Mouse (Mus musculus) limb, embryonic 10.5 days (tissue): ENCODE results near the gene Gjb2. TPM values are rescaled to one million over a fixed set of nuclear protein-coding genes. Genes with fewer than 3 reads are reported as not detected.

Source experiments
- DNase-seq: peaks from one replicate; pipeline ENCODE4 v3.0.0-alpha.2; 2017; ENCODE audit warnings: low spot score
- H3K27ac ChIP-seq: fragments of 300-500 bp; sonication (generic); 2 replicates; pipeline ENCODE4 v1.5.1; 2016; ENCODE audit warnings: mild to moderate bottlenecking
- H3K27me3 ChIP-seq: fragments of 300-500 bp; sonication (generic); 2 replicates; pipeline ENCODE4 v1.6.1; 2016; ENCODE audit warnings: low read depth, mild to moderate bottlenecking; ENCODE audit not compliant: poor library complexity, severe bottlenecking
- H3K36me3 ChIP-seq: fragments of 300-500 bp; sonication (generic); 2 replicates; pipeline ENCODE4 v1.6.1; 2016; ENCODE audit warnings: mild to moderate bottlenecking, moderate library complexity
- H3K4me1 ChIP-seq: fragments of 300-500 bp; sonication (generic); 2 replicates; pipeline ENCODE4 v1.6.1; 2016
- H3K4me3 ChIP-seq: fragments of 300-500 bp; sonication (generic); 2 replicates; pipeline ENCODE4 v1.5.1; 2016; ENCODE audit warnings: mild to moderate bottlenecking, moderate library complexity
- H3K9me3 ChIP-seq: fragments of 300-500 bp; sonication (generic); replicated peaks from 2 replicates; pipeline ENCODE4 v1.6.1; 2016; ENCODE audit warnings: mild to moderate bottlenecking
- WGBS: fragments of 180-500 bp; shearing (Covaris S2); methylation state at CpG from one replicate; pipeline ENCODE4 v1.1.7; 2016; 5-methylcytosine and 5-hydroxymethylcytosine counted together
- polyA plus RNA-seq: library from polyadenylated mRNA; unstranded; fragments of >200 nt; fragmentation: Nextera tagmentation; extraction: Ambion mirVana; gene quantifications from 2 replicates; pipeline ENCODE4 v1.2.1, GENCODE M21; 2016

Gene Gjb2
- 11.9 and 35.0 TPM in 2 replicates for polyA plus RNA-seq

DNA sequence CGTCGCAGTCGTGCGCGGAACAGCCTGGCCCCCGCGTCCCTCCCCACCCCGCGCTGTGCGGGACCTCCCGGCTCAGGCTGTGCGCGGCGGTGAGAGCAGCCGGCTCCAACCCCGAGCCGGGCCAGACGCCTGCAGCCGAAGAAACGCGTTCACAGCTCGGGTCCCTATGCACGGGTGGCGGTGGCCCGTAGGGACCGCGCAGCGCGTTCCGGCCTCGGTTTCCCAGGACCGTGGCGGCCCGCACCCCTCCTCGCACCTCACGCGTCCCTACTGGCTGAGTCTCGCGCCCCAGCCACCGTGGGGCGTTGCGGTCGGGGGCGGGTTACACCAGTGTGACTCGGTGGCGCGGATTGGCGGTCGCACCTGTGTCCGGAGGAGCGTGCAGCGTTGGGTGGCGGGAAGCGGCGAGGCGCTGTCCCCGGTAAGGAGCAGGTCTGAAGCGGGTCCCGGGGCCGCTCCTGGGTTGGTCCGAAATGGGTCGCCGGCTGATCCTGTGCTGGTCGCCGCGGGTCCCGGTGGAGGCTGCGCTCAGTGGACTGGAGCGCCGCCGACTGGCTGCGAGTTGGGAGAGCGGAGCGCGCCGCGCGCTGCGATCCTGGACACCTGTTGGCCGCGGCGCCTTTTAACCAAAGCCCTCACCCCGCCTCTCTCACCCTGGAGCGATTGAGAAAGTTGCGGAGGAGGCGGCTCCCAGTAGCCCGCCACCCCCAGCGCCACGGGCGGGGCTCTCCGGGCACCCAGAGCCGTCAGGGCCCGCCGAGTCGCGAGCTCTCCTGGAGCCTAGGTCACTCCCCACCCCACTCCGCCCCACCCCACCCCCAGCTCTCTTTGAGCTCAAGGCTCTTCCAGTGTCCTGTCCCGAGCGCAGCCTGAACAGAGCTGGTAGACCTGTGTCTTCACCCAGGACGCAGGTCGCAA, at the start of gene Gjb2:
Gjb2 (minus strand) TSS at position 597 of the 918 bp plus-strand sequence.
- peak; percentile 73 for DNase-seq
- Histone ChIP-seq H3K27ac (peak within 1 kb of the TSS; percentile 72), H3K27me3 (peaks cover 82% of the 10 kb centered on the region), H3K9me3 (no peaks in the 10 kb centered on the region), H3K4me1 (peaks cover 23% of the 10 kb centered on the region), H3K36me3 (no peaks in the 10 kb centered on the region), H3K4me3 (peak within 1 kb of the TSS; percentile 71)
- under 1% methylated on average over 101 of the region's 101 CpGs for WGBS

GRCm38 (mm10) chr14:57145741-57146140, 41.2 kb upstream of the Gjb2 start:
- no peak overlapping the region for H3K4me3 ChIP-seq
- H3K9me3 ChIP-seq = no peaks in the 10 kb centered on the region
- H3K4me1 ChIP-seq = no peaks in the 10 kb centered on the region; the same call in 1 of the 2 replicates
- H3K27me3 ChIP-seq = no peaks in the 10 kb centered on the region
- DNase-seq = no peak
- no peaks in the 10 kb centered on the region for H3K36me3 ChIP-seq
- 35% methylated on average over 4 of the region's 4 CpGs for WGBS
- no peak overlapping the region for H3K27ac ChIP-seq

GRCm38 (mm10) chr14:57135265-57135664, 30.8 kb upstream of the Gjb2 start:
- no peaks in the 10 kb centered on the region for H3K9me3 ChIP-seq
- DNase-seq = no peak
- H3K36me3 ChIP-seq = no peaks in the 10 kb centered on the region
- no peak overlapping the region for H3K4me3 ChIP-seq
- WGBS = 73% methylated on average over 8 of the region's 8 CpGs
- H3K27ac ChIP-seq = no peak overlapping the region
- H3K4me1 ChIP-seq = peaks cover 18% of the 10 kb centered on the region
- peaks cover 76% of the 10 kb centered on the region for H3K27me3 ChIP-seq

- WGBS = 3% methylated on average over 33 of the region's 33 CpGs
- H3K9me3 ChIP-seq = no peaks in the 10 kb centered on the region
- no peaks in the 10 kb centered on the region for H3K36me3 ChIP-seq
- H3K27ac ChIP-seq = 0 out of 2 replicates have a peak within 1 kb of the TSS, but pooled peaks have one; percentile 20
- DNase-seq = peak; percentile 46
- H3K4me1 ChIP-seq = peaks cover 30% of the 10 kb centered on the region
- peak within 1 kb of the TSS; percentile 51 for H3K4me3 ChIP-seq
- peaks cover 72% of the 10 kb centered on the region for H3K27me3 ChIP-seq
Measured at GRCm38 (mm10) chr14:57133161-57133661, 28.7 kb upstream of the Gjb2 start, which contains the start of gene Gjb6. Gjb6 (minus strand) TSS chr14:57133611.

- Histone ChIP-seq H3K36me3 (no peaks in the 10 kb centered on the region), H3K4me1 (peaks cover 18% of the 10 kb centered on the region), H3K27ac (no peak overlapping the region), H3K4me3 (no peak overlapping the region), H3K9me3 (no peaks in the 10 kb centered on the region), H3K27me3 (peaks cover 19% of the 10 kb centered on the region)
- no peak for DNase-seq
- whole genome bisulfite sequencing = 71% methylated on average over 4 of the region's 4 CpGs
Measured at GRCm38 (mm10) chr14:57127383-57127782, 22.9 kb upstream of the Gjb2 start.

- Histone ChIP-seq H3K4me1 (peaks cover 8% of the 10 kb centered on the region; the same call in 1 of the 2 replicates), H3K27me3 (no peaks in the 10 kb centered on the region), H3K4me3 (no peak overlapping the region), H3K27ac (no peak overlapping the region), H3K9me3 (no peaks in the 10 kb centered on the region), H3K36me3 (no peaks in the 10 kb centered on the region)
- no peak for DNase-seq
- 83% methylated on average over 7 of the region's 7 CpGs for WGBS
Measured at GRCm38 (mm10) chr14:57122295-57122694, 17.8 kb upstream of the Gjb2 start.

DNA sequence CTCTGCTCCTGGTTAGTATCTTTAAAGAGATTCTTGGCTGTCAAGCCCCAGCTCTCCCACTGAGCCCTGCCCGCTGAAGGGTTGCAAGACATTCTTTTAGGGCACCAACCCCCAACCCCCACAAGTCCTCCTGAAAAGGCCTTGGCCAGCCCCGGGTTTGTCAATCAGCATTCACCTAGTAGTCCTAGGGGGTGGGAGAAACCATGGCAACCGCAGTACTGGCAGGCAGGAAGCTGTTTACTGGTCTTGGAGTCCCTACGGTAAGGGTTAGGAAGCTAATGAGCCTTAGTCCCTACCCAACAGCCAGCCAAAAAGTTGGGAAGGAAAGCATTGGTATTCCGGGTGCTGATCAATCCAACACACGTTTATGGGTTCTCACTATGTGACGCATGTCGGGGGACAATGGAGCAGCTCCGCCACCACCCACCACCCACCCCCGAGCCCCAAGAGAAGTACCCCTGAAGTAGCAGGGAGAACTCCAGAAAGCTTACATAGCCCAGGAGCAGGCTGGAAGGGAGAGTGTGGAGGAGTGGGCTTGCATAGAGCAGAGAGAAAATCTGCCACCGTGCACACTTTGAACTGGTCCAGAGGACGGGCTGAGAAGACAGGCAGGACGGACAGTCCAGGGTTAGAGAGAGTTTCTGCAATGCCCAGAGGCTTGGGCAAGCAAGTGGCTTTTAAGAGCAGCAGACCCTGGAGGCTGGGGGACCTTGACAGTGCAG, 11.5 kb upstream of the Gjb2 start, which contains the start of gene Gm4491:
Gm4491 (minus strand) TSS at position 61 of the 722 bp plus-strand sequence.
- Histone ChIP-seq H3K27me3 (peaks cover 3% of the 10 kb centered on the region; the same call in 1 of the 2 replicates), H3K9me3 (no peaks in the 10 kb centered on the region), H3K27ac (peak within 1 kb of the TSS; percentile 82), H3K4me3 (peak within 1 kb of the TSS; percentile 31), H3K36me3 (no peaks in the 10 kb centered on the region), H3K4me1 (peaks cover 25% of the 10 kb centered on the region)
- 23% methylated on average over 13 of the region's 13 CpGs for WGBS
- DNase-seq = peak; percentile 66

GRCm38 (mm10) chr14:57109194-57109593, 4.7 kb upstream of the Gjb2 start:
- peaks cover 56% of the 10 kb centered on the region for H3K27me3 ChIP-seq
- WGBS = 12% methylated on average over 4 of the region's 4 CpGs

DNA sequence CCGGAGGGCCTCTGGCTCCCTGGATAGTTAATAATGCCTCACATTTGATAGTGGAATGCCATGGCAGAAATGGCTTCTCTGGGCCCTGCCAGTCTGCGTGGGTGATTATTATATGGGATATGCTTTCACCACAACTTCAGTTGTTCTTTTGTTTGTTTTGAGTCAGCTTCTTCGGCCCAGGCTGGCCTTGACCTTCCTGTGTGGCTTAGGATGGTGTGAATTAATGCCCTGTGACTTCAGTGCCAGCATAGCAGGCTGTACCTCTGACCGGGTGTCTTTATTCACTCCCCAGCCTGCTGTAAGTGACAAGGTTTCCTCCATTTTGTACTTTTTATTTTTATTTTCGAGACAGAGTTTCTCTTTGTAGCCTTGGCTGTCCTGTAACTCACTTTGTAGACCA, 3.4 kb upstream of the Gjb2 start:
- H3K27me3 ChIP-seq = peaks cover 69% of the 10 kb centered on the region
- WGBS = 77% methylated on average over 5 of the region's 5 CpGs

More at GRCm38 (mm10) chr14:57109194-57109593, 4.7 kb upstream of the Gjb2 start:
- Histone ChIP-seq H3K4me3 (no peak overlapping the region), H3K4me1 (peaks cover 16% of the 10 kb centered on the region), H3K27ac (no peak overlapping the region), H3K9me3 (no peaks in the 10 kb centered on the region), H3K36me3 (no peaks in the 10 kb centered on the region)
- peak; percentile 63 for DNase-seq

DNA sequence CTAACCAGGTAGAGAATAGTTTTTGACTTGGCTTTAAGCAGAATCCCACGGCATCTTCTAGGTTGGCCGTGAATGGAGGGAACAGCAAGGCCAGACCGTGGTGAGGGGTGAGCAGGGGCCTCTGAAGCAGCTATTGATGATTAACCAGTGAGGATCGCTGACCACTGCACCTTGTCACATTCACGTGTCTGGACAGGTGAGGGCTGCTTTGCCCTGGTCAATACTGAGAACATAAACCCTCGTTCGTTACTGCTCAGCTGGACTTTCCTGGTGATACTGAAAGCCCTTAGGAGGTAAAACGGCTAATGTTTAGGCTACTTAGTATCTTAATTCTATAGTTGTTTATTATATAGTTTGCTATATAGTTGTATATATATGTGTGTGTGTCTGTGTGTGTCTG, 2.6 kb upstream of the Gjb2 start:
- Histone ChIP-seq H3K27me3 (peaks cover 77% of the 10 kb centered on the region), H3K4me1 (peaks cover 21% of the 10 kb centered on the region), H3K4me3 (no peak overlapping the region), H3K36me3 (no peaks in the 10 kb centered on the region), H3K9me3 (no peaks in the 10 kb centered on the region), H3K27ac (no peak overlapping the region)
- WGBS = 79% methylated on average over 8 of the region's 8 CpGs
- no peak for DNase-seq

More for the DNA sequence above, 3.4 kb upstream of the Gjb2 start:
- Histone ChIP-seq H3K9me3 (no peaks in the 10 kb centered on the region), H3K4me3 (no peak overlapping the region), H3K27ac (no peak overlapping the region), H3K36me3 (no peaks in the 10 kb centered on the region), H3K4me1 (peaks cover 21% of the 10 kb centered on the region)
- DNase-seq = no peak

- Histone ChIP-seq H3K9me3 (no peaks in the 10 kb centered on the region), H3K4me3 (no peak overlapping the region), H3K27ac (no peak overlapping the region), H3K36me3 (no peaks in the 10 kb centered on the region), H3K27me3 (peaks cover 82% of the 10 kb centered on the region), H3K4me1 (peaks cover 21% of the 10 kb centered on the region)
- no peak for DNase-seq
- WGBS = 50% methylated on average over 11 of the region's 11 CpGs
Measured at GRCm38 (mm10) chr14:57105721-57106120, 1.2 kb upstream of the Gjb2 start.

DNA sequence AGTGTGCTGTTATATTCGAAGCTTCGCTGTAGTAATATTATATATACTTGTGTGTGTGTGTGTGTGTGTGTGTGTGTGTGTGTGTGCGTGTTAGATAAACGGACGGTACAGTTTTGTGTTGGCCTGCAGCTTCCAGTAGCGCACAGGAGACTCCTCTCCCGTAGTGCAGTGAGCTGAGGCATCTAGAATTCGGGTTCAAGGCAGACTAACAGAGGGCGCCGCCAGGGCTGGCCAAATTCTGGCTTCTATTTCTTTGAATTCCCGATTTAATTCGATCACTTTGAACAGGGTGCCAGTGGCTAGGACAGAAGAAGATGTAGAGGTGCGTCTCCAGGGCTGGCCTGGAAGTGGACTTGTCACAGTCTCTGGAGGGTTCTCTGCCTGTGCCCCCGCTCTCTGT, 609 bp upstream of the Gjb2 start:
- no peaks in the 10 kb centered on the region for H3K36me3 ChIP-seq
- peak; percentile 47 for DNase-seq
- H3K4me1 ChIP-seq = peaks cover 21% of the 10 kb centered on the region
- WGBS = 13% methylated on average over 14 of the region's 14 CpGs
- H3K27me3 ChIP-seq = peaks cover 85% of the 10 kb centered on the region
- no peak overlapping the region for H3K27ac ChIP-seq
- no peaks in the 10 kb centered on the region for H3K9me3 ChIP-seq
- peak overlapping the region; percentile 71 for H3K4me3 ChIP-seq
